Mouse (Mus musculus) midbrain, embryonic 12.5 days (tissue): ENCODE data around the gene Creb5. TPM values are rescaled to one million over a fixed set of nuclear protein-coding genes. Genes with fewer than 3 reads are reported as not detected.

Experiments used
- ATAC-seq: fragments of 200-750 bp; cut with Nextera tagmentation; 2 replicates; pipeline ENCODE4 v1.8.0; 2017; ENCODE audit warnings: low read depth, moderate TSS enrichment, moderate library complexity; ENCODE audit not compliant: low FRiP score
- H3K27ac ChIP-seq: fragments of 300-500 bp; sonication (generic); replicated peaks from 2 replicates; pipeline ENCODE4 v1.5.1; 2016; ENCODE audit warnings: mild to moderate bottlenecking
- H3K27me3 ChIP-seq: fragments of 300-500 bp; sonication (generic); 2 replicates; pipeline ENCODE4 v1.6.1; 2016; ENCODE audit warnings: mild to moderate bottlenecking
- H3K36me3 ChIP-seq: fragments of 300-500 bp; sonication (generic); 2 replicates; pipeline ENCODE4 v1.6.1; 2016
- H3K4me1 ChIP-seq: fragments of 300-500 bp; sonication (generic); 2 replicates; pipeline ENCODE4 v1.6.1; 2016
- H3K4me2 ChIP-seq: fragments of 300-500 bp; sonication (generic); replicated peaks from 2 replicates; pipeline ENCODE4 v1.6.1; 2016; ENCODE audit warnings: mild to moderate bottlenecking, moderate library complexity
- H3K4me3 ChIP-seq: fragments of 300-500 bp; sonication (generic); 2 replicates; pipeline ENCODE4 v1.5.1; 2016; ENCODE audit warnings: mild to moderate bottlenecking
- H3K9ac ChIP-seq: fragments of 300-500 bp; sonication (generic); replicated peaks from 2 replicates; pipeline ENCODE4 v1.6.1; 2016; ENCODE audit warnings: mild to moderate bottlenecking, moderate library complexity
- H3K9me3 ChIP-seq: fragments of 300-500 bp; sonication (generic); 2 replicates; pipeline ENCODE4 v1.6.1; 2016; ENCODE audit warnings: mild to moderate bottlenecking
- WGBS: fragments of 180-500 bp; shearing (Covaris S2); methylation state at CpG from one replicate; pipeline ENCODE4 v1.1.7; 2016; 5-methylcytosine and 5-hydroxymethylcytosine counted together
- polyA plus RNA-seq: library from polyadenylated mRNA; unstranded; fragments of >200 nt; fragmentation: Nextera tagmentation; extraction: Ambion mirVana; gene quantifications from 2 replicates; pipeline ENCODE4 v1.2.1, GENCODE M21; 2016

Creb5 gene
- polyA plus RNA-seq, 1 experiment from 2014 or later = 6.3 TPM

DNA sequence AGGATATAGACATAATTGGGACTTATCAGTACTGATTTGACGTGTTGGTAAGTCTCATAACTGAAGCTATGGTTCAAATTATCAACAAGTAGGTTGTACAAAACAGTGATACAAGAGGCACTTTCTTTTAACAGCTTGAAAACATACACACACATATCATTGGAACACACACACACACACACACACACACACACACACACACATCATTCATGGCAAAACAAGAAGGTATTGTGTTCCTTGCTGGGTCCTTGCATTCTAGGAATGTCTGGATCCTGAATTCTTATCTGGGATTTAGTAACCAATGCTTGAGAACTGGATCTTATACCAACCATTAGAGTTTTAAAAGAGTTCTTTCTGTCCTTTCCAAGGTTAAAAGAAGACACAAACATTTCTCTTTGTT, 446.5 kb downstream of the Creb5 start:
- no peak overlapping the region for H3K27ac ChIP-seq
- H3K36me3 ChIP-seq = no peaks in the 10 kb centered on the region
- H3K4me1 ChIP-seq = no peaks in the 10 kb centered on the region
- H3K9ac ChIP-seq = no peak overlapping the region
- no peak for ATAC-seq
- H3K9me3 ChIP-seq = no peaks in the 10 kb centered on the region
- H3K4me2 ChIP-seq = no peak overlapping the region
- H3K4me3 ChIP-seq = no peak overlapping the region
- H3K27me3 ChIP-seq = no peaks in the 10 kb centered on the region
- 86% methylated on average over 1 of the region's 1 CpGs for WGBS

DNA sequence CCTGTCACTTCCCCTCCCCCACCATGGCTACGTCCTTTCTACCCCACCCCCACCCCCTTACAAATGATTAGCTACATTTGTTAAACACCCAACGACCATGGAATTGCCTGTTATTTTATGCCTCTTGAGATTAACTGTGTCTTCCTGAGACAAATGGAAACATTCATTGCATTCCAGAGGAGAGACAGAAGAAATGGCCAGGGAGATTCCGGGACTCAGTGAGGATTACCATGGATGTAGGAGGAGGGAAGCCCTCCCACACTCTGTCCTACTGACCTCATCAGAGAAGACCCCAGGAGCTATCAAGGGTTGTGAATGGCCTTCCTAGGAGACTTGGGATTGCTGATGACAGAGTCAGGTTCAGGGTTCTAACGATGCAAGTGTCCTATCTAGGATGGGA, 446.9 kb downstream of the Creb5 start:
- Histone ChIP-seq H3K36me3 (no peaks in the 10 kb centered on the region), H3K9ac (no peak overlapping the region), H3K9me3 (no peaks in the 10 kb centered on the region), H3K27me3 (no peaks in the 10 kb centered on the region; the same call in 1 of the 2 replicates), H3K27ac (no peak overlapping the region), H3K4me2 (no peak overlapping the region), H3K4me1 (no peaks in the 10 kb centered on the region), H3K4me3 (no peak overlapping the region)
- WGBS = 36% methylated on average over 4 of the region's 4 CpGs
- no peak for ATAC-seq

DNA sequence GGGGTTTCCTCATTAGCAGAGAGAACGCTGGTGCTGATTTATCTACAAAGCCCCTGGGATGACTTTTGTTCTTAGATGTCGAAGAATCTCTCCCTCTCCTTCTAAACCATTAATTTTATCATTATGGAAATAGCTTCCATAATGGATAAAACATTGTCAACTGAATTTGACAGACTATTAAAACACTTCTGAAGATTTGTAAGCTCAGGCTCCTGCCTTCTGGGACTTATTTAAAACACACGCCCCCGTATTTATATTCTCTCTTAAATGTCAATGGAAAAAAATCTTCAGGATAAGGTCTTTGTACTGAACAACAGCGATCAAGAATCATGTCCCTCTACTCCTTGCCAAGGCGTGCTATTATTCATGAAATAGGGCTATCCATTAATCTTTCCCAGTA, 448.6 kb downstream of the Creb5 start:
- 69% methylated on average over 6 of the region's 6 CpGs for WGBS

DNA sequence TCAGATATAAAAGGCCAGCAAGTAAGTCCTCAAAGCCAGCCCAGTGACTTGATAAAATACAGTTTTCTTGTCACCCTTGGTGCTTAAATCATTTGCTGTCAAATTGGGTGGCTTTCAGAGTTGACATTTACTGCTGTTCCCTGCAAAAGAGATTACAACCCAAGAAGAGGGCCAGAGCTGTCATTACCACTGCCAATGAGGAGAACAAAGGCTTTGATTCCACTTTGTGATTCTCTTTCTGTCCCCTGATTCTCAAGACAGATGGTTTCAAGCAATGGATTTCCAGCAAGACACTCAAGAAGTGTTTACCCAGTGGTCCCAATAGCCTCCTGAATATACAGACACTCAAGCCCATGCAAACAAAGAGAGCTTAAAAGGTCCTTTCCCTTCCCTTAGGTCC, 451.1 kb downstream of the Creb5 start:
- H3K27ac ChIP-seq = no peak overlapping the region
- H3K4me2 ChIP-seq = no peak overlapping the region
- ATAC-seq = no peak
- H3K27me3 ChIP-seq = no peaks in the 10 kb centered on the region; the same call in 1 of the 2 replicates
- no peak overlapping the region for H3K4me3 ChIP-seq
- no peaks in the 10 kb centered on the region for H3K4me1 ChIP-seq
- no peaks in the 10 kb centered on the region for H3K36me3 ChIP-seq
- H3K9ac ChIP-seq = no peak overlapping the region
- H3K9me3 ChIP-seq = no peaks in the 10 kb centered on the region

More for the DNA sequence above, 448.6 kb downstream of the Creb5 start:
- Histone ChIP-seq H3K27ac (no peak overlapping the region), H3K36me3 (no peaks in the 10 kb centered on the region), H3K4me3 (no peak overlapping the region), H3K4me2 (no peak overlapping the region), H3K27me3 (no peaks in the 10 kb centered on the region; the same call in 1 of the 2 replicates), H3K4me1 (no peaks in the 10 kb centered on the region), H3K9me3 (no peaks in the 10 kb centered on the region), H3K9ac (no peak overlapping the region)
- ATAC-seq = no peak

DNA sequence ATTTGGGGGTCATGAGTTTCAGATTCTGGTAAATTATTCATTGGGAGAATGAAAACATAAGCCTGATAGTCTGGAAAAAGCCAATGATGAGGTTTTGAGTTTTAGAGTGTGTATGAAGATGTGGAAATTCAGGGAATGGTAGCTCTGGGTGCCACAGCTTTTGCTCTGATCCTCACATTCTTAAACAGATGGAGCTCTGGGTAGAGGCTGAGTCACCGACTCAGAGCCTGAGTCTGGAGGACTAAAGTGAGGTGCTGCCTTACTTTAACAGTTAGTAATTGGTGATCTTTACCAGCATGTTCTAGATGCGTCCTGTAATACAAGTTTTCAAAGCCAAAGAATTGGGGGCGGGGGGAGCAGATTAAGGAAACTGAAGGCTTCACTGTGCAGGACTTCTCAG, 454.2 kb downstream of the Creb5 start:
- 91% methylated on average over 3 of the region's 3 CpGs for WGBS
- ATAC-seq = no peak
- Histone ChIP-seq H3K9me3 (no peaks in the 10 kb centered on the region), H3K36me3 (no peaks in the 10 kb centered on the region), H3K27ac (no peak overlapping the region), H3K27me3 (no peaks in the 10 kb centered on the region; the same call in 1 of the 2 replicates), H3K4me2 (no peak overlapping the region), H3K4me3 (no peak overlapping the region), H3K9ac (no peak overlapping the region), H3K4me1 (no peaks in the 10 kb centered on the region)

Other genes with a start within 250 kb of the Creb5 start
- 12.3 and 12.8 TPM in 2 replicates for gene Jazf1, start 218.6 kb upstream of the Creb5 start, polyA plus RNA-seq